Mouse (Mus musculus) megakaryocyte, embryonic 14.5 days (primary cell): ENCODE results near the gene Stk31.

Experiments
- FLI1 ChIP-seq: IDR thresholded peaks from 2 replicates; pipeline ENCODE4 v1.6.1; 2012; ENCODE audit warnings: low read length, inconsistent platforms, mixed read lengths
- GATA1 ChIP-seq: IDR thresholded peaks from 3 replicates; pipeline ENCODE4 v1.6.1; 2012; ENCODE audit warnings: mixed read lengths, low read length, inconsistent platforms, borderline replicate concordance

DNA sequence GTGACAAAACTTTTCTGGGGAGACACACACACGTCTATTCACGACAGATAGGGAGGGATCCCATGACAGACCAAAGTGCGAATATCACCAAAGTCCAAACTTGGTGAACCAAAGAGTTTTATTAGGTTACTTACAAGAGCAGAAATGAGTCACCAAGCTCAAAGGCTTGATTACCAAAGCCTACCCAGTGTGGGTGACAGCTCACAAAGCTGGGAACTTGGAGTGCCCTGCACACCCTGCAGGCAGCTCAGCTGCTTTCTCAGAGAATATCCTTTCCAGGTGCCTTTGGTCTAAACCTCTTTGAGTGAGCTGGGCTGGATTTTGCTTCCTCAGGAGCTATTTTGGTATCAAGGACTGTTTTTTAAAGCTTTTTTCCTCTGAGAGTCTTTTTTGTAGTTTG lies 15.4 kb downstream of the Stk31 start:
- TF ChIP-seq GATA1 (no peak), FLI1 (no peak)
